Mouse (Mus musculus): Measurements from ENCODE around the gene Serpina1e. TPM values are rescaled to one million over a fixed set of nuclear protein-coding genes. Genes with fewer than 3 reads are reported as not detected.

Gene Serpina1e
- polyA plus RNA-seq (2015; fragmentation: Nextera tagmentation; extraction: Ambion mirVana): 12.6 and 17.0 TPM in 2 replicates

- WGBS: 75% methylated on average over 3 of the region's 3 CpGs
- H3K9ac ChIP-seq (ENCODE audit: low read length): no peak within 1 kb of the TSS
- H3K27me3 ChIP-seq (ENCODE audit: control insufficient read depth, insufficient read depth, low read length): no peaks in the 10 kb centered on the region
- ATAC-seq (ENCODE audit: insufficient read depth, low FRiP score): 0 out of 2 replicates have a peak, but pooled peaks have one; percentile 53
- H3K36me3 ChIP-seq (ENCODE audit: control insufficient read depth, insufficient read depth, low read length): no peaks in the 10 kb centered on the region
- no peaks in the 10 kb centered on the region for H3K9me3 ChIP-seq (replicated peaks; ENCODE audit: control insufficient read depth, low read length)
- no peak within 1 kb of the TSS for H3K4me3 ChIP-seq (replicated peaks; ENCODE audit: low read length)
- H3K4me2 ChIP-seq (ENCODE audit: low read depth, low read length): no peak within 1 kb of the TSS
- no peaks in the 10 kb centered on the region for H3K4me1 ChIP-seq (ENCODE audit: control insufficient read depth, insufficient read depth, low read length)
- H3K27ac ChIP-seq (ENCODE audit: low read length): no peak within 1 kb of the TSS
Observed at GRCm38 (mm10) chr12:103958798-103959197, at the start of gene Serpina1e. Gene Serpina1e (minus strand): TSS chr12:103958975.

- no peak overlapping the region for H3K4me2 ChIP-seq (ENCODE audit: low read depth, low read length)
- no peak for ATAC-seq (ENCODE audit: insufficient read depth, low FRiP score)
- WGBS: 86% methylated on average over 5 of the region's 5 CpGs
Observed at GRCm38 (mm10) chr12:104004689-104005088, 45.9 kb upstream of the Serpina1e start.

GRCm38 (mm10) chr12:104003238-104003612 lies 44.5 kb upstream of the Serpina1e start:
- Histone ChIP-seq H3K27ac (ENCODE audit: low read length) (peak overlapping the region; percentile 12), H3K4me1 (ENCODE audit: control insufficient read depth, insufficient read depth, low read length) (peaks cover 7% of the 10 kb centered on the region; the same call in 1 of the 2 replicates), H3K9me3 (replicated peaks; ENCODE audit: control insufficient read depth, low read length) (no peaks in the 10 kb centered on the region), H3K9ac (ENCODE audit: low read length) (no peak overlapping the region), H3K4me3 (replicated peaks; ENCODE audit: low read length) (no peak overlapping the region), H3K36me3 (ENCODE audit: control insufficient read depth, insufficient read depth, low read length) (no peaks in the 10 kb centered on the region), H3K27me3 (ENCODE audit: control insufficient read depth, insufficient read depth, low read length) (no peaks in the 10 kb centered on the region), H3K4me2 (ENCODE audit: low read depth, low read length) (no peak overlapping the region)
- 25% methylated on average over 4 of the region's 4 CpGs for WGBS
- no peak for ATAC-seq (ENCODE audit: insufficient read depth, low FRiP score)

More at GRCm38 (mm10) chr12:104004689-104005088, 45.9 kb upstream of the Serpina1e start:
- Histone ChIP-seq H3K36me3 (ENCODE audit: control insufficient read depth, insufficient read depth, low read length) (no peaks in the 10 kb centered on the region), H3K4me1 (ENCODE audit: control insufficient read depth, insufficient read depth, low read length) (peaks cover 7% of the 10 kb centered on the region; the same call in 1 of the 2 replicates), H3K27me3 (ENCODE audit: control insufficient read depth, insufficient read depth, low read length) (no peaks in the 10 kb centered on the region), H3K27ac (ENCODE audit: low read length) (no peak overlapping the region), H3K4me3 (replicated peaks; ENCODE audit: low read length) (no peak overlapping the region), H3K9me3 (replicated peaks; ENCODE audit: control insufficient read depth, low read length) (no peaks in the 10 kb centered on the region), H3K9ac (ENCODE audit: low read length) (no peak overlapping the region)

- Histone ChIP-seq H3K27ac (ENCODE audit: low read length) (peak overlapping the region; percentile 12), H3K9ac (ENCODE audit: low read length) (no peak overlapping the region), H3K4me1 (ENCODE audit: control insufficient read depth, insufficient read depth, low read length) (peaks cover 7% of the 10 kb centered on the region; the same call in 1 of the 2 replicates), H3K9me3 (replicated peaks; ENCODE audit: control insufficient read depth, low read length) (no peaks in the 10 kb centered on the region), H3K36me3 (ENCODE audit: control insufficient read depth, insufficient read depth, low read length) (no peaks in the 10 kb centered on the region), H3K27me3 (ENCODE audit: control insufficient read depth, insufficient read depth, low read length) (no peaks in the 10 kb centered on the region), H3K4me2 (ENCODE audit: low read depth, low read length) (no peak overlapping the region), H3K4me3 (replicated peaks; ENCODE audit: low read length) (no peak overlapping the region)
- peak; percentile 56; the same call in 1 of the 2 replicates for ATAC-seq (ENCODE audit: insufficient read depth, low FRiP score)
- WGBS: 43% methylated on average over 10 of the region's 10 CpGs
Observed at GRCm38 (mm10) chr12:104002569-104003237, 43.9 kb upstream of the Serpina1e start.

GRCm38 (mm10) chr12:104000594-104000993 lies 41.8 kb upstream of the Serpina1e start:
- no peak for ATAC-seq (ENCODE audit: insufficient read depth, low FRiP score)
- Histone ChIP-seq H3K9ac (ENCODE audit: low read length) (no peak overlapping the region), H3K4me3 (replicated peaks; ENCODE audit: low read length) (no peak overlapping the region), H3K27me3 (ENCODE audit: control insufficient read depth, insufficient read depth, low read length) (no peaks in the 10 kb centered on the region), H3K27ac (ENCODE audit: low read length) (no peak overlapping the region), H3K4me1 (ENCODE audit: control insufficient read depth, insufficient read depth, low read length) (peaks cover 7% of the 10 kb centered on the region; the same call in 1 of the 2 replicates), H3K36me3 (ENCODE audit: control insufficient read depth, insufficient read depth, low read length) (no peaks in the 10 kb centered on the region), H3K4me2 (ENCODE audit: low read depth, low read length) (no peak overlapping the region), H3K9me3 (replicated peaks; ENCODE audit: control insufficient read depth, low read length) (no peaks in the 10 kb centered on the region)
- WGBS: 91% methylated on average over 3 of the region's 3 CpGs

- Histone ChIP-seq H3K27ac (ENCODE audit: low read length) (no peak overlapping the region), H3K9me3 (replicated peaks; ENCODE audit: control insufficient read depth, low read length) (no peaks in the 10 kb centered on the region), H3K27me3 (ENCODE audit: control insufficient read depth, insufficient read depth, low read length) (no peaks in the 10 kb centered on the region), H3K9ac (ENCODE audit: low read length) (no peak overlapping the region), H3K4me2 (ENCODE audit: low read depth, low read length) (no peak overlapping the region), H3K36me3 (ENCODE audit: control insufficient read depth, insufficient read depth, low read length) (no peaks in the 10 kb centered on the region), H3K4me1 (ENCODE audit: control insufficient read depth, insufficient read depth, low read length) (peaks cover 7% of the 10 kb centered on the region; the same call in 1 of the 2 replicates), H3K4me3 (replicated peaks; ENCODE audit: low read length) (no peak overlapping the region)
- WGBS: 82% methylated on average over 8 of the region's 8 CpGs
- ATAC-seq (ENCODE audit: insufficient read depth, low FRiP score): no peak
Observed at GRCm38 (mm10) chr12:103999611-104000010, 40.8 kb upstream of the Serpina1e start.

- Histone ChIP-seq H3K4me1 (ENCODE audit: control insufficient read depth, insufficient read depth, low read length) (no peaks in the 10 kb centered on the region), H3K27me3 (ENCODE audit: control insufficient read depth, insufficient read depth, low read length) (no peaks in the 10 kb centered on the region), H3K27ac (ENCODE audit: low read length) (no peak overlapping the region), H3K9ac (ENCODE audit: low read length) (no peak overlapping the region), H3K4me3 (replicated peaks; ENCODE audit: low read length) (no peak overlapping the region), H3K4me2 (ENCODE audit: low read depth, low read length) (no peak overlapping the region), H3K9me3 (replicated peaks; ENCODE audit: control insufficient read depth, low read length) (no peaks in the 10 kb centered on the region), H3K36me3 (ENCODE audit: control insufficient read depth, insufficient read depth, low read length) (no peaks in the 10 kb centered on the region)
- ATAC-seq (ENCODE audit: insufficient read depth, low FRiP score): no peak
- WGBS: 58% methylated on average over 2 of the region's 2 CpGs
Observed at GRCm38 (mm10) chr12:103996513-103996912, 37.7 kb upstream of the Serpina1e start.

GRCm38 (mm10) chr12:103995292-103996072 lies 36.7 kb upstream of the Serpina1e start:
- H3K27me3 ChIP-seq (ENCODE audit: control insufficient read depth, insufficient read depth, low read length): no peaks in the 10 kb centered on the region
- H3K9ac ChIP-seq (ENCODE audit: low read length): no peak overlapping the region
- ATAC-seq (ENCODE audit: insufficient read depth, low FRiP score): no peak
- 36% methylated on average over 5 of the region's 5 CpGs for WGBS
- no peaks in the 10 kb centered on the region for H3K4me1 ChIP-seq (ENCODE audit: control insufficient read depth, insufficient read depth, low read length)
- no peak overlapping the region for H3K4me2 ChIP-seq (ENCODE audit: low read depth, low read length)
- no peak overlapping the region for H3K27ac ChIP-seq (ENCODE audit: low read length)
- no peak overlapping the region for H3K4me3 ChIP-seq (replicated peaks; ENCODE audit: low read length)
- no peaks in the 10 kb centered on the region for H3K36me3 ChIP-seq (ENCODE audit: control insufficient read depth, insufficient read depth, low read length)
- no peaks in the 10 kb centered on the region for H3K9me3 ChIP-seq (replicated peaks; ENCODE audit: control insufficient read depth, low read length)

GRCm38 (mm10) chr12:103992945-103993344 lies 34.2 kb upstream of the Serpina1e start:
- Histone ChIP-seq H3K9me3 (replicated peaks; ENCODE audit: control insufficient read depth, low read length) (no peaks in the 10 kb centered on the region), H3K9ac (ENCODE audit: low read length) (no peak overlapping the region), H3K27ac (ENCODE audit: low read length) (no peak overlapping the region), H3K4me3 (replicated peaks; ENCODE audit: low read length) (no peak overlapping the region), H3K36me3 (ENCODE audit: control insufficient read depth, insufficient read depth, low read length) (no peaks in the 10 kb centered on the region), H3K4me2 (ENCODE audit: low read depth, low read length) (no peak overlapping the region), H3K4me1 (ENCODE audit: control insufficient read depth, insufficient read depth, low read length) (no peaks in the 10 kb centered on the region), H3K27me3 (ENCODE audit: control insufficient read depth, insufficient read depth, low read length) (no peaks in the 10 kb centered on the region)
- WGBS: 67% methylated on average over 7 of the region's 7 CpGs
- no peak for ATAC-seq (ENCODE audit: insufficient read depth, low FRiP score)

All from stomach, embryonic 16.5 days (tissue).